Mouse (Mus musculus) cerebellum, adult 2 months (tissue): Measurements from ENCODE around the gene Igf1r.

Experiments used
- CTCF ChIP-seq: fragments of 200-500 bp; IDR thresholded peaks from 2 replicates; pipeline ENCODE4 v1.5.1; 2011; ENCODE audit warnings: low read depth, mild to moderate bottlenecking, control low read depth, low read length, moderate library complexity, borderline replicate concordance; ENCODE audit not compliant: insufficient read depth
- POLR2A ChIP-seq: fragments of 200-500 bp; IDR thresholded peaks from 2 replicates; pipeline ENCODE4 v1.6.1; 2011; ENCODE audit warnings: low read length, control low read depth, borderline replicate concordance; ENCODE audit not compliant: insufficient read depth

DNA sequence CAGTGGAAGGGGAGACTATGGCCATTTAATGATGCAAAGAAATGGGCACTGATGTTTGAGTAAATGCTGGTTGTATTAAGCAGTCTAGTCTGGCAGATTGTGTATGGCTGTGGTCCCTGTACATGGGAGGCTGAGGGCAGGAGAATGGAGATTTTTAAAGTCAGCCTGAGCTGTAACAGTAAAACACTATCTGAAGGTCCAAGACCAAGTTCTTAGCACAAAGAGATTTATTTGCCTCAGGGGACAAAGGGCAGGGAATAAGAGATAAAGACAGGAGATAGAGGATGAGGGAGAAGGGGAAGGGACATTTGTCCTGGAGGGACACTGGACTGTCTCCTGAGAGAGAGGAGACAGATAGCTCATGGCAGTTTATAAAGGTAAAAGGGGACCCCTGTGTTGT lies 320.9 kb downstream of the Igf1r start, which contains the start of gene Fam169b:
- TF ChIP-seq POLR2A (no peak), CTCF (no peak)
